Mouse (Mus musculus): ENCODE results near the gene Tram2.

Tram2 gene

GRCm38 (mm10) chr1:21067536-21068221 is 11.3 kb downstream of the Tram2 start:
- no peak for DNase-seq (ENCODE audit: low spot score)

- no peak for DNase-seq (ENCODE audit: low spot score)
These were observed 14.9 kb downstream of the Tram2 start for GRCm38 (mm10) chr1:21064153-21064552.

DNA sequence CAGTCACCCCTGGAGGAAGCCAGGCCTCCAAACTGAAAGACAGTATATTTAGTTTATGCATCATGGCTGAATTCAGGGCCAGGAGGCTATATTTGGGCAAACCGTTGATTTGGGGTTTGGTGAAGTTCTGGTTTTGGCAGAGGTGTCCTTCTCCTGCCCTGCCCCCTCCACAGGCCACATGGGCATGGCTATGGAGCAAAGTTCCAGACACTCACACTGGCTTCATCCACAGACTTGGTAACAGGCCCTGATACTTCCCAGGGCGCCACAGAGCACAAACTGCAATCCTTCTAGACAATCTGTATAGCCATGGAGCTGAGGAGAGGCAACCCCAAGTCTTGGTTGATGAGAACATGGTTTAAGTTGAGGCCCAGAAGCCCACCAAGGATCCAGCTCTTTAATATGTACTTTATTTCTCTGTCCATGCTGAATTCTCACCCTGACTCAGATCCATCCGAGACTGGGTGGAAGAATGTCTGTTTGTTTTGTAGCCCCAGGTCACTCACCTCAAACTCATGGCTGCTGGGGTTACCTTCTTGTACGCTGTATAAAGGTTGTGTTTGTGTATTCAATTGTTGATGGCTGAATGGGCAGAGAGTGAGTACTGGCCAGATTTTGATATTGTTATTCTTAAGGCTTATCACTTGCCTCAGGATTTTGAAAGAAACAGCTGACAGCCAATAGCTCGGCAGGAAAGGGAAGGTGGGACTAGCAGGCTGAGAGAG is 19.5 kb downstream of the Tram2 start:
- no peak for DNase-seq (ENCODE audit: low spot score)

GRCm38 (mm10) chr1:21053009-21053408 is 26.0 kb downstream of the Tram2 start:
- peak; percentile 14 for DNase-seq (ENCODE audit: low spot score)

GRCm38 (mm10) chr1:21052608-21053007 is 26.4 kb downstream of the Tram2 start:
- DNase-seq (ENCODE audit: low spot score), result peak; percentile 57

DNA sequence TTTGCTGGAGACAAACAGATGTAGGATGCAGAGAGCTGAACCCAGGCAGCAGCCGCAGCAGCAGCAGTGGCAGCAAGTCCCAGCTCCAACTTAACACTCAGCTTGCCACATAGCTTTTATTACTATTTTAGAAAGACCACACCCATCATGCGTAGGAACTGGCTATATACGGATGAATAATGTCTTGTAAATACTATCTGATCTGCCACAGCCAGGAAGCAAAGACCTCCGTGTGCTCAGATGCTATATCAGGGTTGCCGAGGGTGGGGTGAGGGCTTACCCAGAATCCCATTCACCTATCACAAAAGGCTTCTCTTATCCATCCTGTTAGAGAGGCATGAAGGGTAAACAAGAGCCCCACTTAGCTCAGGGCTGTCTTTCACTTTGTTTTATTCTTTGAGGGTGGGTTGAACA is 26.9 kb downstream of the Tram2 start:
- no peak for DNase-seq (ENCODE audit: low spot score)

DNA sequence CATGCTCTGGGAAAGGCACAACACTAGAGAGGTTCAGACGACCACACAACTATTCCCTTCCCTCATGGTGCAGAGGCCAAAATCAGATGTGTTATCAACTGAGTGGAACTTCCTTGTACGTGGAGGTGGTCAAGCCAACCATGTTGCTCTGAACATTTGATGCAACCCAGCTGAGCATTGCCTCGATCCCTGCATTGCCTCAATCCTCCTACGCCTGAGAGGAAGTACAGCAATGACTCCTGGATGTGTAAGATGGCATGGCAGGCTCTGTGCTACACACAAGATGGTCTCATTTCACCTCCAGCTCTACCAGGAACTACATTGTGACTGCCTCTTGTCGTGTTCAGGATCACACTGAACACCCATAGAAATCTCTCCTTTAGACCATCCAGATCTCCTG is 30.0 kb downstream of the Tram2 start:
- no peak for DNase-seq (ENCODE audit: low spot score)

GRCm38 (mm10) chr1:21048402-21048801 is 30.6 kb downstream of the Tram2 start:
- no peak for DNase-seq (ENCODE audit: low spot score)

- no peak for DNase-seq (ENCODE audit: low spot score)
These were observed 36.6 kb downstream of the Tram2 start for GRCm38 (mm10) chr1:21042461-21042860.

DNA sequence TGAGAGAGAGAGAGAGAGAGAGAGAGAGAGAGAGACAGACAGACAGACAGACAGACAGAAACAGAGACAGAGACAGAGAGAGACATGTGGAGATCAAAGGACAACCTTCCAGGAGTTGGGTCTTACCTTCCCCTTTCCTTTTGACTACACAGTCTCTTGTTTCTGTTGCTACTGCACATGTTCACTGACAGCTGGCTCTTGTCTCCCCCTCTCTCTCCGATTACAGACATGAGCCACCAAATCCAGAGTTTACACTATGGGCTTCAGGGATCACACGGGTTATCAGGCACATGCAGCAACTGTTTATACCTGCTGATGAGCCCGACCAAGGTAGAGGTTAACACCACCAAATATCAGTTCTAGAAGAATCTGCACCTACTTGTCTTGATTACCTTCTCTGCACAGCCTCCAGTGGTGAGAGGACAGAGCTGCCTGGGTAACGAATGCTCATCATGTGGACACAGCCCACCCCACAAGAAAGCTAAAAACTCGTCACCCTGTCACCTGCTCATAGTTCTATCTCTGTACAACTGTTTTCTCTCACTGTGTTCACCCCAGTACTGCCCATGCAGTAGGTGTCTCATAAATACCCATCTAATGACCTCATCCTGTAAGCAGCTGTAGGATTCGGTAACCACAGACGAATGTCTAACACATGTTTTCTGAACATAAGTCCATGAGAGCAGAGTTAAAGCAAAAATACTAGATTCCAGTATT is 38.3 kb downstream of the Tram2 start:
- no peak for DNase-seq (ENCODE audit: low spot score)

- no peak for DNase-seq (ENCODE audit: low spot score)
These were observed 38.9 kb downstream of the Tram2 start for GRCm38 (mm10) chr1:21040173-21040572.

DNA sequence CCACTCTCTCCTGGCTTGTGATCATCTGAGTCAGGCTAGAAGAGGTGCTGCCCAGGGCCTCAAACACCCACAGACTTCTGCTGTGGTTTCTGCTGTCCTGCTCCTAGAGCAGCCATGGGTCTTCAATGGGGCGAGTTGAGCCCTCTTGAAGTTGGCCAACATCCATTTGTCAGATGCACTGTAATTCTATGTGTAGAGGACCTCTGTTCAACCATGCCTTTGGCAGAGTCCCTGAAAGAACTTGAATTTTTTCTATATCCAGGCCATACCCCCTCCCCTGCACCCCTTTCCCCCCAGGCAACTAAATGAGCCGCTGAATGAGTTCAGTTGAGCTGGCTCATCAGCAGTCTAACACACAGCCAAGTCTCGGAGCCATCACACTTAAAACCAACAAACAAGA is 39.5 kb downstream of the Tram2 start:
- DNase-seq (ENCODE audit: low spot score), result no peak

DNA sequence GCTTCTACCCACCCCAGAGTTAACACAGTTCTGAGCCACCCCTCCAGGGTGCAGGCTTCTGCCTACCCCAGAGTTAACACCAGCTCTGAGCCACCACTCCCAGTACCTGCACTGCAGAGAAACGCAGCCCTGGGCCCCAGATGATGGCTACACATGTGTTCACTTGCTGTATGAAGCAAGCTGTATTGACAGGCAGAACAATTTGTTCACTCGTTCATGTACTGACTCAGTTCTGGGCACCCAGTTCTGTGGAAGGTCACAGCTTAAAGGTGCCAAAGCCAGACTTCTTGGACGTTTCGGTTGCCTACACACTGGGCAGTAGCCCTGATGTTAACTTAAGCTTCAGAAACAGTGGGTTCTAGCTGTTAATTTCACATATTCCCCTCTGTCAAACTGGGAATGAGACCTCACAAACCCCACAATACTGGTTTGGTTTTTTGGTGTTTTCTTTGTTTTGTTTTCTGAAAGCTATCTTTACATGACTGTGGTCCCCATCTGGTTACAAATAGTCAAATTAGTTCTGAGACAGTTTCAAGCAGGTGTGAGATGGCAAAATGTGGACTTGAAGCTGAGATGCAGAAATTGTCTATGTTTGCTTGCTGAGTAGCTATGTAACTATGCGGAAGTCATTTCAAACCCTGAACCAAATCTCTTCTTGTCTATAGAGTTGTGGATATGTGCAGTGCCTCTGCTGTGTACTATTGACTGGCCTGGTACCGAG is 41.0 kb downstream of the Tram2 start:
- DNase-seq (ENCODE audit: low spot score), result no peak

DNA sequence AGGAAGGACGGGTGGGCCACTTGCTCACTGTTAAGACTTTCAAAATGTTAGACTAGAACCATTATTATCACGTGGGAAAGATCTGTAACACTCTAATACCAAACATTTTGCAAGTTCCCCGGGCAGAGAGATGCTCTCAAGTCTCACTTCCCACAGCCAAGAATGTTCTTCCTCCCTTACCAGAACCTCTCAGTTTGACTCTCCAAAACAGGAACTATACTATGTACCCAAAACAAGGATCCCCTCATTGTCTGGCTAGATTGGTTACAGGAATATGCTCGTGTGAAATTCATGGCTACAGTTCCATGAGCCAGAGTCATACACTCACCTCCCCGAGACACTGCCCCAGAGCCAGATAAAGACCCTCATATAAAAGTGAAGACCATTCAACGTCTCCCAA is 43.2 kb downstream of the Tram2 start:
- DNase-seq (ENCODE audit: low spot score), result no peak

- no peak for DNase-seq (ENCODE audit: low spot score)
These were observed 45.3 kb downstream of the Tram2 start for GRCm38 (mm10) chr1:21033792-21034119.

DNA sequence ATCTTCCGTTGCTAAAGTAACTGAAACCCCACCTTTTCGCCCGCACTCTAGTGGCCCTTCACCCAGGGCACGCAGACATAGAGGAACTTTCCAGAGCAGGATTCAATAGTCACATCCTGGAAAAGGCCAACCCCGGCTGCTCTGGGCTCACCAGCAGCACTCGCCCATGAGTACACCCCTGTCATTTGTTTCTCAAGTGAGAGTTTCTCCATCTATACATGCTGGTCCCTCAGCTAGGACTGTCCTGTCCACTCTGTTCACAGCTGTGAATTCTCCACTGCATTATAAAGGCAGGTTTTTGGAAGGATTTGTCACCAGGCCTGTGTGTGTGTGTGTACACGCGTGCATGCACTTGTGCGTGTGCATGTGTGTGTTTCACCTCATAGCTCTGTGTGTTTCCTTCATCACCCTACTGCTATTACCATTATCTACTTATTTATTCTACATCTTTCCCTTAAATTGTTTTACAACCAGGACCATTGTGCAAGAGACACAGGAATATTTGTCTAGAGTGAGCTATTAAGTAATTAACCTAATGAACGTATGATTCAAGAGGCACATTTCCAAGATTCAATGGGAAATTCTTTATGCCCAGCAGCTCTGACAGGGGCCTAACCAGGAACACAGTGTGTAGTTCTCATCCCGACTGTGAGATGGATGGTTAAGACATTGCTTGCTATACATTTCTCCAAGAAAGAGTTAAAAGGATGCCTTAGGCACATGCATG is 45.8 kb downstream of the Tram2 start:
- no peak for DNase-seq (ENCODE audit: low spot score)

DNA sequence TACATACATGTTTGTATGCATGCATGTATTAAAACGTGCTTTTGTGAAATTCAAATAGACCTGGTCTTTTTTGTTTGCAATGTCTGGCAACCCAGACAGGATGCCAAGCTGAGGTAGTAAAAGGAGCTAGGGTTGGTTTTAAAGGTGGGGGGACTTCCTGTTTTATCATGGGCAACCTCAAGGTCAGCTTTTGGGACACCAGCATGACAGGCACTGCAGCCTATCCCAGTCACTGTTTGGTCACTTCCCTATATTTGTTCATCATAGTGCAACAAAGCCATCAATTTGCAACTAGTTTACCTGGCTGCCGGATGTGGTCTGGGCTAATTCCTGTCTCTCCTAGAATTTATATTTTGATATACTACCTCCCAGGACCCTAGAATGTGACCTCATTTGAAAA is 47.4 kb downstream of the Tram2 start:
- DNase-seq (ENCODE audit: low spot score), result no peak

DNA sequence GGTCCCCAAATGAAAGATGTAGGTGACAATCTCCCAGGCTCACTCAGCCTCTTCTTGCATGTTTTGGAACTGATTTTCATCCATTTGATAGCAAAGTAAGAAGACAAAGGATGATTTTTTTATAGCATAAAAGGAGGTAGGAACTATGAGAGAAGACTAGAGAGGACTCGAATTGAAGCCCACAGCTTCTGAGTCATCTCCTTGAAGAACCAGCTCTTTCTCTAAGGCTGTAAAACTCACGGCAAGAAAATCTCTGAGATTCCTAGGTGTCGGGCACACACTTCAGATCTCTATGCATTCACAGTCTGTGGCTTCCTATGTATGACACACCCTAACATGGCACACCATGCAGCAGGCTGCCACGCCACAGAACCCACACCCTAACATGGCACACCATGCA is 50.0 kb downstream of the Tram2 start:
- no peak for DNase-seq (ENCODE audit: low spot score)

GRCm38 (mm10) chr1:21026534-21026933 is 52.5 kb downstream of the Tram2 start:
- no peak for DNase-seq (ENCODE audit: low spot score)

DNA sequence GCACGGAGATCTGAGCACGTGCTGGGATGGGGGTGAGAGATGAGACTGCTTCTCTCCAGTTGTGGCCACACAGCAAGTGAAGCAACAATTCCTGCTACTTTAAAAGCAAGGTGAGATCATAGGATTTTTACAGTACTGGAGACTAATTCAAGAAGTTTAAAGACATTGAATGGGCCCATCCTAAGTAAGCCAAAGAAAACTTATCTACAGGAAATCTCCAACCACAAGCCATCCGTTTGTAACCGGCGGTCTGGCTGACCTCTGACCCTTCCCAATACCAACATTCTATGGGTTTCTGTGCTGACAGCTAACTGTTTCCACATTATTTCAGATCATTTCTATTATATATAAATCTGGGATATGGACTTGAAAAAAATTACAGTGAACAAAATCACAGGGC is 53.8 kb downstream of the Tram2 start:
- no peak for DNase-seq (ENCODE audit: low spot score)

GRCm38 (mm10) chr1:21023101-21023500 is 55.9 kb downstream of the Tram2 start:
- no peak for DNase-seq (ENCODE audit: low spot score)

DNA sequence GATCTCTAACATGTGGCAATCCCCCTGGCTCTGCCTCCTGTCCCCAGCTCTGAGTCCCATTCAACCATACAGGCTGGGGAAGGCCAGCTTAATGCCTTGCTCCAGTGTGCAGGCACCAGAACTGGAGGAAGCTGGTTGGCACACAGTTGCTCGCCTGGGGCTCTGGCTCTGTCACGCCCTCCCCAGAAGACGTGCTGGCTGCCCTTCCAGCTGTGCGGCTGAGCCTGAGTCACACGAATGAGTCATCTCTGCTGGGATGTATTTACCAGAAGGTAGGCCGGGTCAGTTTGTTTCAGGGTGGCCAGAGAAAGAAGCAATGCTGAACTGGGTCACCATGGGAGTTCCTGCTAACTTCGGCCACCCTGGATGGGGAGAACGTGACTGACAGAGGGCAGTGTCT is 64.6 kb downstream of the Tram2 start:
- DNase-seq (ENCODE audit: low spot score), result peak; percentile 88

All from urinary bladder, postnatal 14 days (tissue).